7 mouse cellular contexts compared by ENCODE assay signal in the genomic region with DNA sequence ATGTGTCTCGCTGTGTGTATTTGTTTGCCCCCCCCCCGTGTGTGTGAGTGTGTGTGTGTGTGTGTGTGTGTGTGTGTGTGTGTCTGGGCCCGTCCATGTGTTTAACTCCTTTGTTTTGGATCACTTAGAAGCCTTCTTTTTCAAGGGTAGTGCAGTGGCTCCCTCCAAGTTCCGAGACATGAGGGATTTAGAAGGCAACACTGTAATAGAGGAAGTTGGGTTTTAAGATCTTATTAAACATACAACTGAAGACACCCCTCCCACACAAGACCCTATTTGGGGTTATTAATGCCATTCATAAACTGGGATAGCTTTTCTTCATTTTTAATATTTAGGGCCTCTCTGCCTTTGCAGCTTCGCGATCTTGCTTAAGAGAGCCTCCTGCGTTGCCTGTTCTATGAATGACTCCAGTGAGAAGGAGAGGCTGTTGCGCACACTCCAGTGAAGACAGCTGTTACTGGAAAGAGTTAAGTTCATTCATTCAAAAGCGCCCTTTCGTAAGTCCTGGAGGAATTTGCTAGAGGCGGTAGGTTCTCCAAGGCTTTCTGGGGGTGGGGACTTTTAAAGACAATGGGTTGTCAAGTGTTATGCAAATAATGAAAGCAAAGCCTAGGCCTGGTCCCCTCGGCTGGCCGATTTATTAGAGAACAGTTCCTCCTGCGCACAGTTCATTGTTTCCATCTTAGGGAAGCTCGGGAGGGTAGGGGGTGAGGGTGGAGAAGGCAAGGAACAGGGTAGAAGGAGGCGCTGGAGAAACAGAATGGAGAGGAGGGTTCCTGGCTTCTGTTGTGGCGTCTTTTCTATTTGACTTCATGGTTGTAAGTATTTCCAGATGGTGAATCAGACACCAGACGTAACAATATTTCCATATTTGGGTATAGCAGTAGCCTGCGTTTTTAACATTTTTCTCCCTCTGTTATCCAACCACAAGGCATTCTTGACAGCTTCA. TPM values are rescaled to one million over a fixed set of nuclear protein-coding genes. Genes with fewer than 3 reads are reported as not detected.
DNase-seq lines count a peak whose midpoint lies in the region; ATAC-seq and TF ChIP-seq lines count a peak whose summit lies in the region.

No protein-coding gene starts in this region.

- WGBS in heart, embryonic 16.5 days = 10% methylated on average over 19 of the region's 19 CpGs
- 5% methylated on average over 19 of the region's 19 CpGs for WGBS in limb, embryonic 14.5 days
- WGBS in neural tube, embryonic 11.5 days = 2% methylated on average over 19 of the region's 19 CpGs

- H3K4me1 ChIP-seq in heart, embryonic 16.5 days (ENCODE audit: control insufficient read depth, insufficient read depth, low read length) = peaks cover 52% of the 10 kb centered on the region
- peaks cover 44% of the 10 kb centered on the region for H3K4me1 ChIP-seq in limb, embryonic 14.5 days (ENCODE audit: control insufficient read depth, insufficient read depth, low read length)
- H3K4me1 ChIP-seq in neural tube, embryonic 11.5 days (ENCODE audit: control insufficient read depth, insufficient read depth, low read length) = peaks cover 24% of the 10 kb centered on the region

- peak overlapping the region; percentile 85 for H3K4me3 ChIP-seq in heart, embryonic 16.5 days (ENCODE audit: low read length)
- peak overlapping the region; percentile 77 for H3K4me3 ChIP-seq in limb, embryonic 14.5 days (replicated peaks; ENCODE audit: low read length)
- peak overlapping the region; percentile 58 for H3K4me3 ChIP-seq in neural tube, embryonic 11.5 days (ENCODE audit: low read depth, low read length)

- H3K4me2 ChIP-seq in heart, embryonic 16.5 days (ENCODE audit: low read depth, low read length) = peak overlapping the region; percentile 93
- peak overlapping the region; percentile 80 for H3K4me2 ChIP-seq in limb, embryonic 14.5 days (replicated peaks; ENCODE audit: low read depth, low read length, severe bottlenecking)
- peak overlapping the region; percentile 78 for H3K4me2 ChIP-seq in neural tube, embryonic 11.5 days (ENCODE audit: low read depth)

- peak; percentile 99 for DNase-seq in R1 (ENCODE audit: low read depth, low spot score)
- DNase-seq in embryo, embryonic 9.5 days (ENCODE audit: extremely low spot score) = peak; percentile 66
- DNase-seq in limb, embryonic 14.5 days (ENCODE audit: low spot score) = peak; percentile 83
- DNase-seq in neural tube, embryonic 11.5 days (ENCODE audit: low spot score) = peak; percentile 64
- no peak for DNase-seq in layer of hippocampus, adult 11-12 months (ENCODE audit: low spot score)
- no peak for DNase-seq in cerebellum, postnatal 14 days

- peaks cover 17% of the 10 kb centered on the region; the same call in 1 of the 2 replicates for H3K36me3 ChIP-seq in heart, embryonic 16.5 days (ENCODE audit: control insufficient read depth, insufficient read depth)
- H3K36me3 ChIP-seq in limb, embryonic 14.5 days (ENCODE audit: control insufficient read depth, insufficient read depth, low read length) = peaks cover 22% of the 10 kb centered on the region
- H3K36me3 ChIP-seq in neural tube, embryonic 11.5 days (ENCODE audit: control insufficient read depth, insufficient read depth, low read length) = no peaks in the 10 kb centered on the region

- TF ChIP-seq POLR2A in limb, embryonic 14.5 days (IDR thresholded peaks at IDR 0.05; ENCODE audit: borderline replicate concordance, extremely low read depth, insufficient read depth, insufficient read length) = no peak

- no peaks in the 10 kb centered on the region for H3K9me3 ChIP-seq in heart, embryonic 16.5 days (replicated peaks; ENCODE audit: control insufficient read depth, low read length)
- H3K9me3 ChIP-seq in limb, embryonic 14.5 days (ENCODE audit: control insufficient read depth, low read length) = no peaks in the 10 kb centered on the region
- H3K9me3 ChIP-seq in neural tube, embryonic 11.5 days (ENCODE audit: control insufficient read depth, low read length) = no peaks in the 10 kb centered on the region

- H3K9ac ChIP-seq in heart, embryonic 16.5 days (ENCODE audit: low read length) = peak overlapping the region; percentile 95
- H3K9ac ChIP-seq in limb, embryonic 14.5 days (ENCODE audit: low read depth, low read length, severe bottlenecking) = peak overlapping the region; percentile 89; the same call in 1 of the 2 replicates
- no peak overlapping the region for H3K9ac ChIP-seq in neural tube, embryonic 11.5 days (ENCODE audit: low read length)

- no peaks in the 10 kb centered on the region for H3K27me3 ChIP-seq in heart, embryonic 16.5 days (ENCODE audit: control insufficient read depth, insufficient read depth, low read length)
- no peaks in the 10 kb centered on the region for H3K27me3 ChIP-seq in limb, embryonic 14.5 days (ENCODE audit: control insufficient read depth, insufficient read depth, low read length)
- 0 out of 2 replicates have a peak, but pooled peaks cover 5% of the 10 kb centered on the region for H3K27me3 ChIP-seq in neural tube, embryonic 11.5 days (ENCODE audit: control insufficient read depth, insufficient read depth, low read length)

- H3K27ac ChIP-seq in heart, embryonic 16.5 days (ENCODE audit: low read length) = peak overlapping the region; percentile 98
- peak overlapping the region; percentile 96 for H3K27ac ChIP-seq in limb, embryonic 14.5 days (replicated peaks; ENCODE audit: low read depth, low read length)
- peak overlapping the region; percentile 44 for H3K27ac ChIP-seq in neural tube, embryonic 11.5 days (ENCODE audit: low read depth, low read length)

- ATAC-seq in heart, embryonic 16.5 days (replicated peaks; ENCODE audit: extremely low read depth, insufficient read depth, low FRiP score) = no peak
- ATAC-seq in limb, embryonic 14.5 days (ENCODE audit: low FRiP score, low read depth) = peak; percentile 10; the same call in 1 of the 2 replicates
- ATAC-seq in neural tube, embryonic 11.5 days (ENCODE audit: insufficient read depth, low FRiP score, low TSS enrichment) = no peak

RNA-seq across cellular contexts. Expression of a gene that starts 1.5 kb away (rescaled TPM):
- 55.4 and 61.1 TPM in 2 replicates for polyA plus RNA-seq in heart, embryonic 16.5 days (2015; fragmentation: Nextera tagmentation; extraction: Ambion mirVana)
- polyA plus RNA-seq in limb, embryonic 14.5 days (2012; rRNA removed) = 105 and 119 TPM in 2 replicates
- polyA plus RNA-seq in limb, embryonic 14.5 days (2014; fragmentation: Nextera tagmentation; extraction: Ambion mirVana) = 53.5 and 59.8 TPM in 2 replicates
- polyA plus RNA-seq in neural tube, embryonic 11.5 days (2014; fragmentation: Nextera tagmentation; extraction: Ambion mirVana) = 30.1 and 31.7 TPM in 2 replicates

Comparison
In these comparisons a context has a peak if more than half of its experiments do, and no peak if none do; other contexts are left out.
1. DNase-seq: peak in R1 (single experiment), embryo, embryonic 9.5 days (single experiment), limb, embryonic 14.5 days (single experiment) and neural tube, embryonic 11.5 days (single experiment); none in layer of hippocampus, adult 11-12 months (single experiment) and cerebellum, postnatal 14 days (0 of 2).
2. H3K27ac ChIP-seq: peak in every context shown above with its lines; median percentile 98 in heart, embryonic 16.5 days; 96 in limb, embryonic 14.5 days; 44 in neural tube, embryonic 11.5 days.
3. Peak in every context shown above with its lines, with median percentiles within 50 percentile points of each other: H3K4me2 ChIP-seq and H3K4me3 ChIP-seq.